Mouse (Mus musculus): ENCODE data around the gene Tbc1d7. TPM values are rescaled to one million over a fixed set of nuclear protein-coding genes. Genes with fewer than 3 reads are reported as not detected.

Gene Tbc1d7
- total RNA-seq, 2 experiments from 2014 or later = 35.9 to 43.0 TPM

GRCm38 (mm10) chr13:43149661-43150060 lies 21.6 kb downstream of the Tbc1d7 start:
- DNase-seq (ENCODE audit: low spot score) = no peak
- intact Hi-C loops (cut with DNase I) = no loop called here

GRCm38 (mm10) chr13:43148692-43149091 lies 22.6 kb downstream of the Tbc1d7 start:
- DNase-seq (ENCODE audit: low spot score) = no peak
- intact Hi-C loops (cut with DNase I) = no loop called here

GRCm38 (mm10) chr13:43146515-43147258 lies 24.6 kb downstream of the Tbc1d7 start:
- intact Hi-C loops (cut with DNase I) = no loop called here
- DNase-seq (ENCODE audit: low spot score) = no peak

GRCm38 (mm10) chr13:43144720-43145418 lies 26.4 kb downstream of the Tbc1d7 start:
- no peak for DNase-seq (ENCODE audit: low spot score)
- intact Hi-C loops (cut with DNase I) = no loop called here

- intact Hi-C loops (cut with DNase I) = no loop called here
- peak; percentile 23 for DNase-seq (ENCODE audit: low spot score)
Observed at GRCm38 (mm10) chr13:43134468-43134867, 36.8 kb downstream of the Tbc1d7 start.

GRCm38 (mm10) chr13:43133400-43133799 lies 37.9 kb downstream of the Tbc1d7 start:
- no peak for DNase-seq (ENCODE audit: low spot score)

GRCm38 (mm10) chr13:43132859-43133258 lies 38.4 kb downstream of the Tbc1d7 start:
- no peak for DNase-seq (ENCODE audit: low spot score)
- intact Hi-C loops (cut with DNase I) = no loop called here

More at GRCm38 (mm10) chr13:43133400-43133799, 37.9 kb downstream of the Tbc1d7 start:
- intact Hi-C loops (cut with DNase I) = no loop called here

- peak; percentile 32 for DNase-seq (ENCODE audit: low spot score)
Observed at GRCm38 (mm10) chr13:43131741-43132191, 39.5 kb downstream of the Tbc1d7 start.

GRCm38 (mm10) chr13:43130161-43130560 lies 41.1 kb downstream of the Tbc1d7 start:
- no peak for DNase-seq (ENCODE audit: low spot score)
- intact Hi-C loops (cut with DNase I) = no loop called here

More at GRCm38 (mm10) chr13:43131741-43132191, 39.5 kb downstream of the Tbc1d7 start:
- intact Hi-C loops (cut with DNase I) = no loop called here

GRCm38 (mm10) chr13:43124683-43125074 lies 46.6 kb downstream of the Tbc1d7 start:
- intact Hi-C loops (cut with DNase I) = no loop called here
- no peak for DNase-seq (ENCODE audit: low spot score)

GRCm38 (mm10) chr13:43123895-43124682 lies 47.2 kb downstream of the Tbc1d7 start:
- intact Hi-C loops (cut with DNase I) = no loop called here
- DNase-seq (ENCODE audit: low spot score) = no peak

GRCm38 (mm10) chr13:43122306-43123070 lies 48.8 kb downstream of the Tbc1d7 start:
- peak; percentile 12 for DNase-seq (ENCODE audit: low spot score)
- intact Hi-C loops (cut with DNase I) = no loop called here

- intact Hi-C loops (cut with DNase I) = no loop called here
- no peak for DNase-seq (ENCODE audit: low spot score)
Observed at GRCm38 (mm10) chr13:43113141-43113540, 58.2 kb downstream of the Tbc1d7 start.

- DNase-seq (ENCODE audit: low spot score) = no peak
- intact Hi-C loops (cut with DNase I) = no loop called here
Observed at GRCm38 (mm10) chr13:43112707-43113106, 58.6 kb downstream of the Tbc1d7 start.

- intact Hi-C loops (cut with DNase I) = no loop called here
- DNase-seq (ENCODE audit: low spot score) = no peak
Observed at GRCm38 (mm10) chr13:43112280-43112679, 59.0 kb downstream of the Tbc1d7 start.

- DNase-seq (ENCODE audit: low spot score) = no peak
- intact Hi-C loops (cut with DNase I) = no loop called here
Observed at GRCm38 (mm10) chr13:43104496-43104895, 66.8 kb downstream of the Tbc1d7 start.

GRCm38 (mm10) chr13:43102943-43103342 lies 68.4 kb downstream of the Tbc1d7 start:
- intact Hi-C loops (cut with DNase I) = no loop called here
- DNase-seq (ENCODE audit: low spot score) = no peak

Data from heart, postnatal 25 days (tissue).